Mouse (Mus musculus) cortical plate, adult 2 months (tissue): ENCODE measurements at regions not wholly inside any gene's neighbourhood (a gene's known extent, or its start where the extent isn't known, plus 50 kb on each side); places are given as distances from the start of the nearest gene placed in this dataset.

Source experiments
- CTCF ChIP-seq: fragments of 200-500 bp; IDR thresholded peaks from 2 replicates; pipeline ENCODE4 v1.5.1; 2011; ENCODE audit warnings: mild to moderate bottlenecking, control low read depth, low read length; ENCODE audit not compliant: insufficient read depth; ENCODE audit errors: extremely low read depth
- POLR2A ChIP-seq: fragments of 200-500 bp; IDR thresholded peaks from 2 replicates; pipeline ENCODE4 v1.6.1; 2011; ENCODE audit warnings: mild to moderate bottlenecking, low read length, control low read depth; ENCODE audit not compliant: insufficient read depth; ENCODE audit errors: extremely low read depth

- TF ChIP-seq CTCF (no peak), POLR2A (no peak)
Observed at GRCm38 (mm10) chr5:54191688-54192087, 193.4 kb downstream of the Stim2 start.
